ENCODE assay signal across 24 mouse cellular contexts in genomic region chr3:62352071-62352470, GRCm38 (mm10). TPM values are rescaled to one million over a fixed set of nuclear protein-coding genes. Genes with fewer than 3 reads are reported as not detected.
A peak's percentile ranks its signal among the peaks of the same experiment; 100 is the strongest.
DNase-seq lines count a peak whose midpoint lies in the region; TF ChIP-seq lines count a peak whose summit lies in the region.
"Had no signal": no experiment of that assay in that cellular context is flagged by ENCODE, and none has a peak within 500 bp of the region (broad histone marks: within the 10 kb centered on the region; RNA-seq: fewer than 3 reads in every experiment).

No protein-coding gene starts in this region.

- intact Hi-C loops in left cerebral cortex, postnatal 25 days (cut with DNase I), result no loop called here

- H3K9ac ChIP-seq in liver, adult 2 months (ENCODE audit: low read depth, low read length), result no peak overlapping the region
- H3K9ac ChIP-seq: embryonic facial prominence, embryonic 13.5 days; embryonic facial prominence, embryonic 15.5 days; forebrain, embryonic 12.5 days had no signal

- no peak overlapping the region for H3K4me3 ChIP-seq in liver, adult 2 months (ENCODE audit: insufficient read depth, low read depth, low read length)
- H3K4me3 ChIP-seq: embryonic facial prominence, embryonic 13.5 days; embryonic facial prominence, embryonic 15.5 days; erythroblast, embryonic 14.5 days; forebrain, embryonic 10.5 days; forebrain, embryonic 12.5 days had no signal

- TF ChIP-seq CTCF in liver, adult 2 months (IDR thresholded peaks at IDR 0.05; ENCODE audit: low read depth, low read length), result no peak

- no peak for TF ChIP-seq POLR2A in liver, adult 2 months (IDR thresholded peaks at IDR 0.05; ENCODE audit: extremely low read depth, insufficient read depth, low read length)

- DNase-seq in liver, adult 2 months (ENCODE audit: extremely low read depth, low read depth, low spot score), result peak; percentile 94
- DNase-seq in liver, result no peak
- peak; percentile 68 for DNase-seq in R1 (ENCODE audit: low read depth, low spot score)
- DNase-seq in mesoderm, embryonic 11.5 days (ENCODE audit: low read depth, low spot score), result peak; percentile 20
- no peak for DNase-seq in kidney, adult 8-10 months
- DNase-seq in left cerebral cortex, postnatal 25 days (ENCODE audit: low spot score in 2 of 2), result no peak
- DNase-seq: adrenal gland, adult 8-10 months; adrenal gland, postnatal 14 days; adrenal gland, postnatal 36 days; B cell, adult 2 months; cerebellum, adult 11-12 months; cerebellum, adult 2 months; cerebellum, adult 9-10 months; cerebellum, postnatal 14 days; cerebellum, postnatal 36 days; embryo, embryonic 11 days had no signal

- peaks cover 19% of the 10 kb centered on the region for H3K4me1 ChIP-seq in liver, adult 2 months (ENCODE audit: control insufficient read depth, insufficient read depth, low read length)
- H3K4me1 ChIP-seq: embryonic facial prominence, embryonic 13.5 days; embryonic facial prominence, embryonic 15.5 days; forebrain, embryonic 10.5 days; forebrain, embryonic 12.5 days had no signal

- H3K27me3 ChIP-seq in liver, adult 2 months (ENCODE audit: control insufficient read depth, insufficient read depth, low read length), result no peaks in the 10 kb centered on the region
- H3K27me3 ChIP-seq: CH12.LX; embryonic facial prominence, embryonic 13.5 days; embryonic facial prominence, embryonic 15.5 days; forebrain, embryonic 12.5 days had no signal

- H3K79me2 ChIP-seq in liver, adult 2 months (ENCODE audit: control insufficient read depth, insufficient read depth, low read length), result peaks cover 24% of the 10 kb centered on the region

- peaks cover 25% of the 10 kb centered on the region for H3K36me3 ChIP-seq in liver, adult 2 months (ENCODE audit: control insufficient read depth, insufficient read depth, low read length)
- H3K36me3 ChIP-seq: embryonic facial prominence, embryonic 15.5 days; G1E had no signal

- WGBS in liver, adult 2 months, result 15% methylated on average over 4 of the region's 4 CpGs

- peak overlapping the region; percentile 94 for H3K27ac ChIP-seq in liver, adult 2 months (replicated peaks; ENCODE audit: insufficient read depth, low read depth, low read length)
- H3K27ac ChIP-seq: embryonic facial prominence, embryonic 13.5 days; embryonic facial prominence, embryonic 15.5 days; forebrain, embryonic 10.5 days; forebrain, embryonic 12.5 days had no signal

RNA-seq across cellular contexts. Expression of gene Arhgef26, which starts 13.9 kb away (rescaled TPM):
- 23.6 and 29.2 TPM in 2 replicates for total RNA-seq in liver, adult 2 months (2014; rRNA removed)
- polyA plus RNA-seq in liver, adult 2 months (2012; rRNA removed), result 7.2 and 10.4 TPM in 2 replicates
- 10 to 100 TPM; 22.7 to 27.4 TPM for total RNA-seq in left cerebral cortex, postnatal 25 days (2021)
- total RNA-seq: common myeloid progenitor, adult 5-6 weeks had no signal
- polyA plus RNA-seq: G1E had no signal

Comparison
In these comparisons a context has a peak if more than half of its experiments do, and no peak if none do; other contexts are left out.
1. DNase-seq: peak in liver, adult 2 months (single experiment), R1 (single experiment) and mesoderm, embryonic 11.5 days (single experiment); none in liver (single experiment), kidney, adult 8-10 months (0 of 2) and left cerebral cortex, postnatal 25 days (0 of 2).